Mouse (Mus musculus) neutrophil, adult 59 days (primary cell): ENCODE data around the gene Sub1. TPM values are rescaled to one million over a fixed set of nuclear protein-coding genes. Genes with fewer than 3 reads are reported as not detected.

Experiments
- total RNA-seq, 2 experiments: library from RNA; stranded (reverse); gene quantifications; 1 replicate in 1 of 2; 2 replicates in 1 of 2; pipeline ENCODE4 v1.2.4; 2023

Gene Sub1
- total RNA-seq = 100 to 1,000 TPM; 197 to 218 TPM

GRCm38 (mm10) chr15:11996883-11997282 lies at the start of gene Sub1:
TSS of gene Sub1 (minus strand) at chr15:11996983.

Other genes starting within 250 kb of the Sub1 start
- not detected for gene Npr3, start 89.7 kb downstream of the Sub1 start, total RNA-seq
- gene Zfr, start 120.8 kb upstream of the Sub1 start, total RNA-seq = 10 to 100 TPM; 70.5 to 77.9 TPM
- 10 to 100 TPM; 31.5 to 33.7 TPM for gene Mtmr12, start 208.0 kb upstream of the Sub1 start, total RNA-seq